Mouse (Mus musculus): ENCODE data around the gene Cxcl10.

DNA sequence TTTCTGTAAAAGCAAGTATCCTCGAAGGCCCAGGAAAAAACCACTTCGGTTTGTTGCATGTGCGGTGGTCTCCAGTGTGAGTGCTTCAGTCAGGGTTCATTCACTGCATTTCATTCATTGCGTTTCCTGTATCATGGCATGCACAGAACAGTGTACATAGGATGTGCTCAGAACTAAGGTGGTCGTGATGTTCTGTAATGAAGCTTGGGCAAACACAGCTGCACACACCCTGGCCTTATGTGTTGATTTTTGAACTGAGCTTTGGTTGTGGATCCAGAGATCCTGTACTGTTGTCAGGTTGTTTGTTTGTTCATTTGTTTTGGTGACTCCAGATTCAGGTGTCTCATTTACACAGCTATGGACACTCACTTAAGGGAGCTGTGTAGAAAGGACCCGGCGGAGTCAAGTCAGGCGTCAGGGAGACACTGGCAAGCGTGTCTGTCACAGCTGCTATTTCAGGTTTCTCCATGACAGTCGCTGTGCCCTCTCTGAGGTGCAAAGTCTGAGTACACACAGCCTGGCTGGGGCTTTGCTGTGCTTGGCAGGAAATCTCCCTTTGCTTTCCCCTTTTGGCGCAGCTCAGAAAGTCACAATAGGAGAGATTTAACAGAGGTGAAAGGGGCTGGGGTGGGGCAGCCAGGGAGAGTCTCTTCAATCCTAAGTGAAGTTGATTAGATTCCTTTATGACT lies 10.2 kb upstream of the Cxcl10 start:
- TF ChIP-seq REST (IDR thresholded peaks at IDR 0.05; ENCODE audit: insufficient read depth, insufficient read length) (no peak), POLR2AphosphoS2 (IDR thresholded peaks at IDR 0.05; ENCODE audit: insufficient read length, low read depth) (no peak), SRF (IDR thresholded peaks at IDR 0.05; ENCODE audit: control insufficient read depth, insufficient read length, low read depth) (no peak), POLR2A (IDR thresholded peaks at IDR 0.05; ENCODE audit: insufficient read length, low read depth) (no peak), E2F4 (IDR thresholded peaks at IDR 0.05; ENCODE audit: insufficient read depth) (no peak), MYOG (IDR thresholded peaks at IDR 0.05; ENCODE audit: control insufficient read depth in 1 of 3, insufficient read depth in 1 of 3, insufficient read length in 2 of 3, low read depth in 2 of 3) (no peak), MAX (IDR thresholded peaks at IDR 0.05; ENCODE audit: low read depth) (no peak), TCF12 (IDR thresholded peaks at IDR 0.05; ENCODE audit: insufficient read depth, poor library complexity, severe bottlenecking) (no peak), CEBPB (IDR thresholded peaks at IDR 0.05; ENCODE audit: insufficient read depth, poor library complexity, severe bottlenecking) (no peak), USF1 (IDR thresholded peaks at IDR 0.05; ENCODE audit: low read depth) (no peak)

All from myocyte (in vitro differentiated cells).